Mouse (Mus musculus): ENCODE results near the gene Slc7a8.

Gene Slc7a8

DNA sequence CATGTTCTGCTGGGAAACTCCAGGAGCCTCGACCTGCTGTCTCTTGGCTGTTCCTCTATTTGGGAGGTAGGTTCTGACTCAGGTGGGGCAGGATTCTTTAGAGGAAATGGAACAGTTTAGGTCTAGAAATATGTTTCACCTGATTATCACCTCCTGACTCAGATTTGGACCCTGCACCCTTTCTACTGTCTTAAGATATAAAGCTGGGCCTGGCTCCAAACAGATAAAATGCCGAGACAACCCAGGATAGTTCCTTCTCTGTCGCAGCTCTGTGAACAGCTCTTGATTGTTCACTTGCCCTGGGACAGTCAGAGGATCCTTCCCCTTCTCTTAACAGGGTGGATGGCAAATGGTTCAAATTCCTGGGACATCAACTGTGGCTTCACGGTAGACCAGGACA lies 46.5 kb downstream of the Slc7a8 start:
- no peak for DNase-seq

DNA sequence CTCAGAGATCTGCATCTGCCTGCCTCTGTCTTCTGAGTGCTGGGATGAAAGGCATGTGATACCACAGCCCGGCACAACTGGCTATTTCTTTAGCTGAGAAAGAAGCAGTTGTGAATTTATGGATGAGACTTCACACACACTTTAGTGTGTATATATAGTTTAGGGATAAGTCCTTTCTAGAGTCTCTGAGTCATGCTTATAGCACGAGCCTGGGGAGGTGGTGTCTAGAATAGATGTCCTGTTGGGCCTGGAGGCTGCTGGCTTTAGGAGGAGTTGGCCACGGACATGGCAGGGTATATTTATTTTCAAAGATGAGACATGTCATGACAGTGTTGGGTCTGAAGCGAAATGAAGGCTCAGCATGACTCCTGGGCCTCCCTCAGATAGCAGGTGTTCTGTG lies 47.7 kb downstream of the Slc7a8 start:
- DNase-seq, result no peak

DNA sequence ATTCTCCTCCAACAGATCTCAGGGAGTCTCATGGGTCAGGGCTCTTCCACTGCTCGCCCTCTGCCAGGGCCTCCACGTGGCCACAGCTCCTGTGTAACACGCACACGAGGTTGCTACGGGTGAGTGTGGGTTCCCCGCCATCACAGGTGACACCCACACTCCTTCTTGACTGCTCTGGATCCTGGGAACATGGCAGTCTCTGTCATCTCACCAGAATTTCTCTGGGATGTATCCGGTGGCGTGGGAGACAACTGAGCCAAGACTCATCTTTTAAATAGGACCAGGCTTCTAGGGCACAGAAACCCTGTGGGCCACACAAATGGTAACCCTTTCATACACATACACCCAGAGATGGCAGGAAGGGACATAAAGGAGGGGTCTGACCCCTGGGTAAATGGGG lies 49.5 kb downstream of the Slc7a8 start:
- no peak for DNase-seq

DNA sequence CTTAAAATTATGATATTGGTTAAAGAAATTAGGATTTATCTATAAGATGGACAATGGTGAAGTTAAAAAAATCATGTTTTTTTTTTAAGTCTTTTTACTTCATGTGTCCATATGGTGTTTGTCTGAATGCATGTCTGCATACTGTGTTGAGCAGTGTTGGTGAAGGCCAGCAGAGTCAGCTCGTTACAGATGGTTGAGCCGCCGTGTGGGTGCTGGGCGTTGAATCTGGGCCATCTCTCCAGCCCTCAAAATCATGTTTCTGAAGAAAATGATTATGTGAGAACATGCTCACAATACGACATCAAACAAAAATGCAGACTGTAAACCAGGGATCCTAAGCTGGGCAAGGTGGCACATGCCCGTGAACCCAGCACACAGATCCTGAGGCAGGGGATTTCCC lies 51.4 kb downstream of the Slc7a8 start:
- no peak for DNase-seq

DNA sequence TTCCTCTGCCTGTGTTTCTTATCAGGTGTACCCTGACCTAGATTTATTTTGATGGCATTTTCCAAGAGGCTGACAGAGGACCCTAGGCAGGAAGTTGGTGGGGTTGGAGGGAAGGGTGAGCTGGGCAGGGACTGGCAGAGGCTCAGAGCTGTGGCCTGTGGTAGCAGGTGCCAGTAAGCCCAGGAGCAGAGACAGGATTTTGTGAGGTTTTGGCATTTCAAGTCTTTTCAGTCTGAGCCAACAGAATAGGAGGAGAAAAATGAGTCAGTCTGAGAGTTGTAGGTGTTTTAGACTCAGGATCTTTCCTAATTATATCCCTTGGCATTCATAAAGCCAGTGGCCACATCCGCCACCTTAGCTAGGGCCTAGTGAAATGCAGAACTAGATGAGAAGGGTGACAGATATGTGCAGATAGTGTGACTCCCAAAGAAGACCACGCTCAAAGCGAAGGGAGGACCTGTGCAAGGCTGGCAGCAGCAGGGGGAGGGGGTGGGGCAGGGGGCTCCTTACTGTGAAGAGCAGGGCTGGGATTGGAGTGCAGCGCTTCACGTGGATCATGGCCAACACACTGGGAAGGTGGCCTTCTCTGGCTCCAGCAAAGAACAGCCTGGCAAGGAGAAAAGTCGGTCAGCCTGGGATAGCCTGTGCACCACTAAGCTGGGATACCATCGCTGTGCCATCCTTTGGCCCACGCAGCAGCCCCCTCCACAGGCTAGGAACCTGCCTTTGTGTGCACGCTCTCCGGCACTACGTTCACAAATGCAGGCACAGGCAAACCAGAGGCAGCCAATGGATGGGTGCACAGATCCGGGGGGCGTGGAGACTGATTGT lies 52.7 kb downstream of the Slc7a8 start:
- no peak for DNase-seq

DNA sequence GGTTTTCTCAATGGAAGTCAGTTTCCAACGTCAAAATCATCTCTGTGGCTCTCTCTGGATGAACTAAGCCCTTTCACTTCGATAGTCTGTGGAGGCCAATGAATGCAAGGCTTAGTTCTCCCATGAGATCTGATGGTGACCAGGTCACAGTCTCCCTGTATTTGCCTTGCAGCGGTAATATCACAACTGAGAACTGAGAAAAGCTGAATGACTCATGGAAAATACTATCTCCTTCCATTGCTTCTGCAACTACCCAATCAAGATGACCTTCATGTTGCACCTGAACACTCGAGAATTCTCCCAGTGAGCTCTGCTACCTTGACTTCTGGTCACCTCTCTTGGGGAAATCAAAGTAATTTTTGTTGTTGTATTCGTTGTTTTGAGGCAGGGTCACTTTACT lies 54.2 kb downstream of the Slc7a8 start:
- DNase-seq, result no peak

DNA sequence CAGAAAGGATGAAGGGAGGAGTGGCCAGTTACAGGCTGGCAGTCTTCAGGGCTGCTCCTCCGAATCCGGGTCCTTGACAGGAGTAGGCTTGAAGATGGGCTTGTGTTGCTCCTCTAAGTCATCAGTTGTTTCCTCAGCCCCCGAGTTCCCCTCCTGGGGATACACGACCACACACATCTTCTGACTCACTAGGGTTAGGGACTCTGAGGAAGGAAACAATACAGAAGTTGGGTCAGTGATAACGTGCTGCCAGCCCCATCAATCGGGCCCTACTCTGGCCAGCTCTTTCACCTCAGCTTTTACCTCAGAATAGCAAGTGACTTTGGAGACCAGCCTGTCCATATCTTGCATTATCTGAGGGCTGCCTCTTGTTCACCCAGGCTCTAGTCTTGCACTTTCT lies 57.7 kb downstream of the Slc7a8 start:
- no peak for DNase-seq

DNA sequence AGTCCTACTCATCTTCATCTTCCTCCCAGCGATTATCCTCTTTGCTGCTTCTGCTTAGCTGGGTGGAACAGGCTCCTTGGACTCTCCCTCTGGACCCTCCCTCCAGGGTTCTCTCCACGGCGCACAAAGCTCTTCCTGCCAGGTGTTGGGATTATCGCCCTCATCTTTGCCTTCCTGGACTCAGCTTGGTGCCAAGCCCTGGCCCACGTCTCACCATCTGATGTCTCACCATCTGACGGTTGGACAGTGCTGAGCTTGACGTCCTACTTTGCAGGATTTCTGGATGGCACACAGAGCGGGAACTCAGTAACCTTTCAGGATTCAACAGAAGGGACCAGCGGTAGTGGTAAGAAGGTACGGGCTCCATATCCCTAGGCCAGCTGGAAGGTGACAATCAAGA lies 60.0 kb downstream of the Slc7a8 start:
- DNase-seq, result no peak

DNA sequence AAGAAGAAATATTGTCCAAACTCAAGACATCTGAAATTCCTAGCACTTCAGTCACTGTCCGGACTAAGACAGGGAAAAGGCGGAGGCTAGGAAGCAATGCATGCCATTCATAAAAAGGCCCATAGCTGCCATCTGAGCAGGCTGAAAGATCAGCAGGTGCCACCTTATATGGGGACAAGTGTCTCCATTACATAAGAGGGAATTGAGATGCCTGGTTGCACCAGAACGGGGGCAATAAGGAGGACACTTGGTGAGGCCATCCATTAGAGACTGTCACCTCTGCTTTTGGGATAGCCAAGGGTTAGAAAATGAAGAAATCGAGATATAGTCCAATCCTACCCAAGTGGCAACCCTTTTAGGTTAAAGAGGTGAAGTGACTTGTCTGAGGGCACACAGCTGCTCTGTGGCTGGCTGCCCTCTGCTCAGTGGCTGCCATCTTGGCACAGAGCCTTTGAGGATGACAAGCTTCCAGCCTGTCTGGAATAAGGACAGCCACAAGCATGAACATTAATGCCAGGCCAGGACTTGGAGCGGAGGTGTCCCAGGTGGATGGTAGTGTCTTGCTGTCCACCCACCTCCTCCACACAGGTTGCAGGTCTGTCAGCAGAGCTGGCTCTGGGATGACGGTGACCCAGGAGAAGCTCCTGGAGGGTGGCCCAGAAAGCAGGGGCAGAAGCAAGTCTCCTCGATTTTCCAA lies 60.9 kb downstream of the Slc7a8 start:
- no peak for DNase-seq

DNA sequence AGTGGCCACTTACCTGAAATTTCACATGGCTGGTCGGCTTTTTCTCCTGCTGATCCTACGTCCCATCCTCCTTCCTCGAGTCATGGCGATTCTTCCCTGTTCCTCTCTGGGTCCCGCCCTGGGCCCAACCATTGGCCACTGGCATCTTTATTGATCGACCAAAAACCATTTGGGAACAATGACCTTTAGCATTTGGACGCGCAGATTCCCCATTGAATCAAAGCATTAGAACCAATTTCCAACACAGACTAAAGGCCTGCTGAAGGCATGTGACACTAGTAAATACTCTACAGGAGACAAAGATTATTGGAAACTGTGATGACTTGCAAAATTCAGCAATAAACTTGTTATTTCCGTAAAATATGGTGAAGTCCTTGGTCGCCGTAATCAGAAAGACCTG lies 61.7 kb downstream of the Slc7a8 start:
- DNase-seq, result no peak

DNA sequence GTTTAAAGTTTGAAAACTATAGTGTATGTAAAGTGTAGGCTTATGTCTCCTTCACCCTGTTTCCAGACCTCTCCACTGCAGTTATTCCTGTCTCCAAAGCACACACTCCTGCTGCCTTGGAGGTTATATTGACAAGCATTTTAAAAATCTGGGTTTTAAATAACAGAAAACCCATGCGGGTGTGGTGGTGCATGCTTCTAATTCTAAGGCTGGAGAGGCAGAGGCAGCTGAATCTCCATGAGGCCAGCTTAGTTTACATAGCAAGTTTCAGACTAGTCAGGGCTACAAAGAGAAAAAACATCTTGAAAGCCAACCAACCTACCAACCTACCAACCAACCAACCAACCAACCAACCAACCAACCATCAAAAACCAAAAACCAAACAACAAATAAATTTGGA lies 66.3 kb downstream of the Slc7a8 start:
- no peak for DNase-seq

DNA sequence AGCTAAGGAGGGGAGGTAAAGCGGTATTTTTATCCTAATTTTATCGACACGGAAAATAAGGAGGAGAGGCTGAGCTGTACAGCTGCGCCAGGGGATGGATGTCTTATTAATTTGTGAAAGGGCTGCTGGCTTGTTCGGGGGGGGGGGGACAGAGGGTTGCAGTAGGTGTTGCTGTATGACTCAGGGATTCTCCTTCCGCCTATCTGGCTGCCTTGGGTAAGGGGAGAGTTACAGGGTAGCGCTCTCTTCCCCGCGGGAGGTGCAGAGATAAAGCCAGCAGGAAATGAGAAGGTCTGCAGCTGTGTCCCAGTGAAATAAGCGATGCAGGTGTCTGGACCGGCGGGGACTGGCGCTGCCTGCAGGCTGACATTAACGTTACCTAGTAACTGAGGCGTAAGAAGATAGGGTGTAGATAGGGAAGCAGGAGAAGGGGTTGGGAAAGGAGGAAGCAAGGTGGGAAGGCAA lies 67.1 kb downstream of the Slc7a8 start:
- DNase-seq, result peak; percentile 33 to 53

DNA sequence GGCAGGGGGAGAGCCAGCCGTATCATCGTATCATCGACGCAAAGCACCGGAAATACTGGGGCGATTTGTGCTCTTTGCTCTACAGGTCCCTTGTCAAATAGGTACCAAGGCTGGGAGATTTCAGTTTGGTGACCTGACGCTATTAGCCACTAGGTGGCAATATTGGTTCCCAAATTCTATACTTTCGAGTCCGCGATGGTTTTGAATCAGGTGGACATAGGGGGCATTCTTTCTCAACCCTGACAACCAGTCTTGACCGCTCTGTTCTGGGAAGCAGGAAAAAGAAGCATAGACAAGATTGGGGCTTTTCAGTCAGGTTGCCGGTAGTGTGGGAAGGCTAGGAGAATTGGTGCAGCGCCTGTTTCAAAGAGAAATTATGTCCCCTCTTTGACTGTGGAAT lies 67.6 kb downstream of the Slc7a8 start:
- DNase-seq, result peak; percentile 68 to 76

DNA sequence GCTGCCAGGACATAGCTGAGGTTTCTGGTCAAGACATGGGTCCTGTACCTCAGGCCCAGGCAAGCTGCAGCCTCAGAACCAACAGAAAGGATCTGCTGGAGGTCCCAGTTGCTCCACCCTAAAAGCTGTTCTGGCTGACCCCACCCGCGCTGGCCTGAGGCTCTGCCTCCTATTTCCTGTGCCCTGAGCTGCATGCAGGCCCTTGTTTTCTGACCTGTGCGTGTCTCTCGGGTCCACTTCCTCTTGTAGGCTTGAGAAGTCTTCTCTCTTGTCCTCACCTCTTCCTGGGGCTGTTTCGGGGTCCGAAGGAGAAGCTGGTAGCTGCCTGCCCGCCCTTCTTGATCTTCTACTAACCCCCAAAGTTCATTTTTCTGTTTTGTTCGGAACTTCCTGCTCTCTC lies 68.9 kb downstream of the Slc7a8 start:
- DNase-seq, result peak; percentile 37 to 57

DNA sequence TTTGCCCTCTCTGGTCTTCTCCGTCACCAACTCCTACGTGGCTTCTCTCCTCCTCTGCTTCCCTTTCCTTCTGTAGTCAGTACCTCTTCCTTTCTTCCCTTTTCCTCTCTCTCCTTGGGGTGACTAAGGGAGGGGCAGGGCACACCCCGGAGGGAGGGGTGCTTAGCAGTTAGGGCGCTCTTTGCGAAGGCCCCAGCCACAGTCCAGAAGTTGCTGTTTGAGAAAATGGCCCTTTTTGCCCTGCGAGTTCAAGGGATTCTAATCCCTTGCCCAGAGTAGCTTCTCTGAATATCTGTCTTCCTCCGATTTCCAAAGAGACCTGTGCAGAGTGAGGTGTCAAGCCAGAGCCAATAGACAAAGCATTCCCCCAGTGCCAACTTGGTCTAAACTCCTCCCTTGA lies 69.7 kb downstream of the Slc7a8 start, which contains the start of gene Cebpe:
TSS of gene Cebpe (minus strand) at position 101 of the 400 bp plus-strand sequence.
- DNase-seq, result no peak

DNA sequence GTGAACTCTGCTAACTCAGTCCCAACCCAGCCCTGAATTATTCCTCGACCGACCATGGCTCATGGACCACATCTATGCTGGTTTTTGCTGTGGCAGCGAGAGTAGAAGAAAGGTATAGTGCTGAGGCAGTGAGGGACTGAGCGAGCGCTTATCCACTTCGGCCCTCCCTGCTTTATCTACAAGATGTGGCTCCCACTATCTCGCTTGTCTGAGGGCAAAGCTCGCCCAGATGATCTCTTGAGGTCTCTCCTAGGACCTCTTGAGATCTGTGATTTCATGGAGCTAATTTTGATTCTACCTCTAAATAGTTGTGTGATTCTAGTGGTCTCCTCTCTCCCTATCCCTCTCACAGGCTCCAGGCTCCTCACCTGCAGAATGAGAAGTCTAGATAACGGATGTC lies 72.7 kb downstream of the Slc7a8 start:
- no peak for DNase-seq

DNA sequence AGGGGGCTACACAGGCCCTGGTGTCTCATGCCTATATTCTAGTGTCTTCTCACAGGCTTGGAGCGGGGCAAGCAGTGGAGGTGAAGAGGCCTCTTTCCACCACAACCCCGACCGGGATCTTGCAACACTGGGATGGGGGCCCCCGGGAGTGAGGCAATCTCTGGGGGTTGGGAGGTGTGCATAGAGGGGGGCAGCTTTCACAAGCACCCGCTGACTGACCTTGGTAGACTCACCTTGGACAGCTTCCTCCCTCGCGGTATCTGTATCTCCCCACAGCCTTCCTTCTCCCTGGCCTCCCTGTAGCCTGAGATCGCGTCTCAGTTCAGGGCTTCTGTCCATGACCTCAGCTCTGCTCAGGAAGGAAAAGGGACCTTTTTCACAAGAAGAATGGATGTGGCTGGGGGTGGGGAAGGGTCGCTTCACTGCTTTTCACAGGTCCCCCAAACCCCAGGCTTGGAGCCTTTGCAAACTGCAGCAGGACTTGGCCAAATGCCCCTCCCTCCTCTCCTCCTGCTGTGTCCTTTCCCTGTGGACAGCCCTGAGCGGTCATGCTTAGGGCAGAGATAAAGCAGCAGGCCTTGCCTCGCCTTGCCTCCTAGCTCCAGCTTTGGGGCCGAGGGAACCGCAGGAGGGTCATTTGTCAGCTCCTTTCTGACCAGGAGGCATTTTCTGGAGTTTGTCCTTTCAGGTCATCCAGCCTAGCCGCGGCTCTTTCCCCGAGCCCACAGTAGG lies 75.0 kb downstream of the Slc7a8 start:
- peak in 1 of 2 experiments; percentile 39 for DNase-seq

DNA sequence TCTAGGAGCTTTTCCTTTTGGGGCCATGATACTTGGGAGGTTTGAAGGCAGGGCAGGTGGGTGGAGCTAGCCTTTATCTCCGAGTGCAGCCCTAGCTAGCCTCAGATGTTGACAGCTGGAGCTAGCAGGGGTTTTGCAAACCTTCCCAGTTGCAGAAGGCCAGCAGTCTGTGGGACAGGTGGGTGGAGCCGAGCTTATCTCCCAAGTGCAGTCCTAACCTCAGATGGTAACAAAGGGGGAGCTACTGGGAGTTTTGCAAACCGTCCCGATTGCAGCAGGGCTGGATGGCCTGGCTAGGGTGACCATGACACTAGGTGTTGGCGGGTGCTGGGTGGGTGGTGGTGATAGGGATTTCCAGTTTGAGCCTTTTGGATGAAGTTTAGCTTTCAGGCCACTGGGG lies 75.9 kb downstream of the Slc7a8 start:
- DNase-seq, result no peak

DNA sequence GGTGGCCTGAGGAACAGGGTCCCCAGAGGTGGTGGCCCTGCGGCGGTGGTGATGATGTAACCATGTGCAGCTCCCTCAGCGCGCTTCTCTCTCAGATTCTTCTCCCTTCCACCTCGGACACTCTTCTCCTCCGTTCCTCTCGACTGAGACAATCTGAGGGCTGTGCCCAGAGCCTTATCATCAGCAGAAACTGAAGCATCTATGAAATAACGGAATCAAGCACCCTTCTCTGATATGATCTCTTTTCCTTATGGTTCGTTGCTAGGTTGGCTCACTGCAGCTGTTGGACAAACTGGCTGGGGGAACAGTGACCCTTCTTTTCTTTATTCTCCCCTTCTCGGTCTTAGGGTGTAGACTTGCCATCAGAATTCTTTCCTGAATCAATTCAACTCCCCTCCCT lies 78.5 kb downstream of the Slc7a8 start:
- no peak for DNase-seq

DNA sequence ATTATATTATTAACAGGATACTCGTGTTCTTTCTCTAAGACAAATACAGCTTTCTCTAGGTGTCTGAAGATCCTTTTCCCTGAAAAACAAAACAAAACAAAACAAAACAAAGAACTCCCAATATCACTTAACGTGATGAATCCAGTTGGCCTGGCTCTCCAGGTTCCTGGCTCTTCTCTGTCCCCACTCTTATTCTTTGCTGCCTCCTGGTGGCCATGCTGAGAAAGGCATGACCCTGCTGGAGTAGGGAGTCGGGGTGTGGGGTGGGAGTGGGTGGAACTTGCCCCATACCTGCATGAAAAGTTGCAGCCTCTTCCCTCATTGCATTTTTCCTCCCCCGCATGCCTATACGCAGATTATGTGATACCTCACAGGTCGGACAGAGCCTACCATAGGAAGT lies 80.4 kb downstream of the Slc7a8 start:
- peak; percentile 92 for DNase-seq

DNA sequence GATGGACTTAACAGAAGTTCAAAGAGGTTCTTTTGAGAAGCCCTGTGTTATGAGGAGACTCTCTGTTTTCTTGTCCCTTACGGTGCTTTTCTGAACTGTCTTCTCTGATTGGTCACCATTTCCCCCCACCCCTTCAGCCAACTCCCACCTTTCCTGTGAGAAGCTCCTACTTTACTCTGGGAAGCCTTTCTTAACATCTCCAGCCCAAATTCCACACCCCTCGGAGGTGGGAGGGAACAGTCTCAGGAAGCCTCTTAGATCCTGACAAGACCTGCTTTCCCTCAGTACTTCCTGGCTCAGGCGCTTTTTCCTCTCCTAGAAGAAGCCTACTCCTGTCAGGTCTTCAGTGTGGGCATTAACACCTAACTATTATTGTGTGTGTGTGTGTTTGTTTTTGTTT lies 82.2 kb downstream of the Slc7a8 start:
- no peak for DNase-seq

DNA sequence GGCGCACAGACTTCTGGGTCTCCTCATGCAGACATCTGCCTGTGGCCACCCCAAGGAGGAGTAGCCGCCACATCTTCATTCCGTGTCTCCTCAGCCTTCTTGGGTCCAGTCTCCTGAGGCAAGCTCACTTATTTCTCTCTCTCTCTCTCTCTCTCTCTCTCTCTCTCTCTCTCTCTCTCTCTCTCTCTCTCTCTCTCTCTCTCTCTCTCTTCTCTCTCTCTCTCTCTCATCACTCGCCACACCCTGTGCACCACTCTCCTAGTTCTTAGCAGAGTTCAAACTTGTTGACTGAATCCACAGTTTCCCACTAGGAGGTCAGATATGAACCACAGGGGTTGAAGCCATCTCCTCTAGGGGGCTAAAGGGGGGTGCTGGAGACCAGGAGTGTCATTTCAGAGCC lies 83.0 kb downstream of the Slc7a8 start, which contains the start of gene Gm29776:
TSS of gene Gm29776 (minus strand) at position 101 of the 400 bp plus-strand sequence.
- no peak for DNase-seq

DNA sequence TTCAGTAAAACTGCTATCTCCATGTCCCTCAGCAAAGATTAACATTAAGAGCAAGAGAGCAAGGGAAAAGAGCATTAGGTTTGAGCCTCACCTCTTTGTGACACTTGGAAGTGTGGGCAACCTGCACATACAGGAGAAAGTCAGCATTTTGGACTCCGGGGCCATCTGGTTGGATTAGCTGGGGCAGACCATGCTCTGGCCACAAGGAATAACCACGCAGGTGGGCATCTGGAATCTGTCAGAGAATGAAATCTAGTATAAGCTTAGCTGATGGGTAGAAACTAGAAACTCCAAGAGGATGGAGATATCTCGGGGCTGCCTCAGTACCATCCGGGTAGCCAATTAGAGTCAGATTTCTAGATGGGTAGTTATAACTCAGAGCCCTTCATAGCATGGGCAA lies 85.0 kb downstream of the Slc7a8 start:
- no peak for DNase-seq

DNA sequence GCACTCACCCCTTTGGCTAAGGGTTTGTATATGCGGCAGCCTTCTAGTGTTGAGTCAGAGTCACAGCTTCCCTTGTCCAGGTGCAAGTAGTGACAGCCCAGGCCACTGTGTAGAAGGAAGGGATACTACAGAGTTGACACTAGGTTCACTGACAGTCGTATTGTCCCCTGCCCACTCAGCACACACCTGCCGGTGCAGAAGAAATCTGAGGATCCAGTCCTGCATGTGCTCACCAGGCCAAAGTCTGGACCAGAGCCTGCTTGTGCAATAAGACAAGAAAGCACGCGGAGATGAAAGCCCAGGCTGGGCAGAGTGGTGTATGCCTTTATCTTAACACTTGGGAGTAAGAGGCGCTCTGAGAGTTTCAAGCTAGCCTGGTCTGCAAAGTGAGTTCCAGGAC lies 86.7 kb downstream of the Slc7a8 start:
- DNase-seq, result no peak

Measured in kidney, postnatal 4 days (tissue).